Mouse (Mus musculus) spleen, adult 2 months (tissue): ENCODE measurements around the gene Tdrd7. TPM values are rescaled to one million over a fixed set of nuclear protein-coding genes. Genes with fewer than 3 reads are reported as not detected.

ENCODE experiments used
- DNase-seq, 2 experiments: peaks; one replicate each; pipeline versions ENCODE4 v3.0.0 to v3.0.0-alpha.2; 2012 to 2021; ENCODE audit warnings: low spot score in 2 of 2, low read depth in 1 of 2
- H3K27ac ChIP-seq: fragments of 200-500 bp; 2 replicates; pipeline ENCODE4 v1.5.1; 2012; ENCODE audit warnings: low read length, inconsistent platforms; ENCODE audit not compliant: insufficient read depth
- H3K27me3 ChIP-seq: fragments of 200-500 bp; 2 replicates; pipeline ENCODE4 v1.6.1; 2012; ENCODE audit warnings: mild to moderate bottlenecking, moderate library complexity, low read length, inconsistent platforms; ENCODE audit not compliant: control insufficient read depth, insufficient read depth
- H3K36me3 ChIP-seq: fragments of 200-500 bp; 2 replicates; pipeline ENCODE4 v1.6.1; 2012; ENCODE audit warnings: mild to moderate bottlenecking, low read length, inconsistent platforms; ENCODE audit not compliant: control insufficient read depth, insufficient read depth
- H3K4me1 ChIP-seq: fragments of 200-500 bp; 2 replicates; pipeline ENCODE4 v1.6.1; 2011; ENCODE audit warnings: inconsistent platforms; ENCODE audit not compliant: control insufficient read depth, insufficient read depth, insufficient read length
- H3K4me3 ChIP-seq: fragments of 200-500 bp; 2 replicates; pipeline ENCODE4 v1.5.1; 2011; ENCODE audit warnings: mild to moderate bottlenecking, inconsistent platforms; ENCODE audit not compliant: insufficient read depth, insufficient read length; ENCODE audit errors: extremely low read depth
- CTCF ChIP-seq: fragments of 200-500 bp; IDR thresholded peaks from 2 replicates; pipeline ENCODE4 v1.5.1; 2011; ENCODE audit warnings: mild to moderate bottlenecking, inconsistent platforms; ENCODE audit not compliant: insufficient read depth, insufficient read length, insufficient replicate concordance; ENCODE audit errors: extremely low read depth
- POLR2A ChIP-seq: fragments of 200-500 bp; IDR thresholded peaks from 2 replicates; pipeline ENCODE4 v1.6.1; 2011; ENCODE audit warnings: low read depth, low read length, inconsistent platforms
- WGBS: fragments of 180-500 bp; shearing (Covaris S2); methylation state at CpG from one replicate; pipeline ENCODE4 v1.1.7; 2018; 5-methylcytosine and 5-hydroxymethylcytosine counted together
- polyA plus RNA-seq: library from polyadenylated mRNA; depleted of rRNA; stranded (reverse); fragments of >200 nt; gene quantifications from 2 replicates; pipeline ENCODE4 v1.2.3, GENCODE M21; 2012

Gene Tdrd7
- polyA plus RNA-seq, 1 experiment: 5.2 TPM

- Histone ChIP-seq H3K27ac (no peak overlapping the region), H3K27me3 (0 out of 2 replicates have a peak, but pooled peaks cover 2% of the 10 kb centered on the region), H3K4me1 (no peaks in the 10 kb centered on the region), H3K4me3 (no peak overlapping the region), H3K36me3 (no peaks in the 10 kb centered on the region)
- no peak for DNase-seq
- 24% methylated on average over 13 of the region's 13 CpGs for WGBS
- TF ChIP-seq CTCF: no peak
- no peak for TF ChIP-seq POLR2A
Measured at GRCm38 (mm10) chr4:45965737-45966447, 758 bp downstream of the Tdrd7 start.

- Histone ChIP-seq H3K4me3 (no peak overlapping the region), H3K27ac (no peak overlapping the region), H3K27me3 (0 out of 2 replicates have a peak, but pooled peaks cover 2% of the 10 kb centered on the region), H3K4me1 (no peaks in the 10 kb centered on the region), H3K36me3 (no peaks in the 10 kb centered on the region)
- DNase-seq: no peak
- WGBS: 67% methylated on average over 6 of the region's 6 CpGs
- TF ChIP-seq CTCF (no peak), POLR2A (no peak)
Measured at GRCm38 (mm10) chr4:45966716-45967115, 1.6 kb downstream of the Tdrd7 start.

- H3K4me3 ChIP-seq: no peak overlapping the region
- 0 out of 2 replicates have a peak, but pooled peaks cover 2% of the 10 kb centered on the region for H3K27me3 ChIP-seq
- TF ChIP-seq POLR2A: no peak
- no peak for TF ChIP-seq CTCF
- no peak for DNase-seq
- no peaks in the 10 kb centered on the region for H3K36me3 ChIP-seq
- H3K4me1 ChIP-seq: no peaks in the 10 kb centered on the region
- H3K27ac ChIP-seq: no peak overlapping the region
- 81% methylated on average over 9 of the region's 9 CpGs for WGBS
Measured at GRCm38 (mm10) chr4:45967479-45968341, 2.6 kb downstream of the Tdrd7 start.

GRCm38 (mm10) chr4:45969051-45969450, 3.9 kb downstream of the Tdrd7 start:
- no peak for DNase-seq
- Histone ChIP-seq H3K27me3 (0 out of 2 replicates have a peak, but pooled peaks cover 2% of the 10 kb centered on the region), H3K4me1 (no peaks in the 10 kb centered on the region), H3K4me3 (no peak overlapping the region), H3K36me3 (no peaks in the 10 kb centered on the region), H3K27ac (no peak overlapping the region)
- TF ChIP-seq CTCF (no peak), POLR2A (no peak)
- WGBS: 70% methylated on average over 2 of the region's 2 CpGs

GRCm38 (mm10) chr4:45970048-45970560, 5.0 kb downstream of the Tdrd7 start:
- Histone ChIP-seq H3K4me3 (no peak overlapping the region), H3K27ac (no peak overlapping the region), H3K36me3 (no peaks in the 10 kb centered on the region), H3K4me1 (no peaks in the 10 kb centered on the region), H3K27me3 (0 out of 2 replicates have a peak, but pooled peaks cover 2% of the 10 kb centered on the region)
- no peak for DNase-seq
- 69% methylated on average over 7 of the region's 7 CpGs for WGBS
- TF ChIP-seq CTCF (no peak), POLR2A (no peak)

- H3K4me3 ChIP-seq: peak overlapping the region; percentile 66
- 0 out of 2 replicates have a peak overlapping the region, but pooled peaks have one; percentile 13 for H3K27ac ChIP-seq
- TF ChIP-seq POLR2A (no peak; the same call in 1 of the 2 replicates), CTCF (peak; percentile 73; the same call in 1 of the 2 replicates)
- 2% methylated on average over 48 of the region's 51 CpGs for WGBS
- H3K27me3 ChIP-seq: 0 out of 2 replicates have a peak, but pooled peaks cover 2% of the 10 kb centered on the region
- no peaks in the 10 kb centered on the region for H3K4me1 ChIP-seq
- peak; percentile 49 to 96 for DNase-seq
- H3K36me3 ChIP-seq: no peaks in the 10 kb centered on the region
Measured at GRCm38 (mm10) chr4:45971806-45972447, 6.8 kb downstream of the Tdrd7 start.
